Mouse (Mus musculus) brain, embryonic 14.5 days (tissue): ENCODE results near the gene Nrxn1. TPM values are rescaled to one million over a fixed set of nuclear protein-coding genes. Genes with fewer than 3 reads are reported as not detected.

Source experiments
- DNase-seq: peaks from one replicate; pipeline ENCODE4 v3.0.0-alpha.2; 2011; ENCODE audit warnings: low read depth
- CTCF ChIP-seq: fragments of 200-500 bp; IDR thresholded peaks from 2 replicates; pipeline ENCODE4 v1.5.1; 2012; ENCODE audit warnings: inconsistent platforms, mild to moderate bottlenecking, moderate library complexity, borderline replicate concordance; ENCODE audit not compliant: insufficient read depth, insufficient read length; ENCODE audit errors: extremely low read depth
- POLR2A ChIP-seq: fragments of 200-500 bp; IDR thresholded peaks from 2 replicates; pipeline ENCODE4 v1.6.1; 2012; ENCODE audit warnings: mild to moderate bottlenecking, inconsistent platforms, borderline replicate concordance; ENCODE audit not compliant: poor library complexity, insufficient read depth, insufficient read length, severe bottlenecking; ENCODE audit errors: extremely low read depth
- polyA plus RNA-seq: library from polyadenylated mRNA; depleted of rRNA; stranded (reverse); fragments of >200 nt; gene quantifications from 2 replicates; pipeline ENCODE4 v1.2.3, GENCODE M21; 2012

The Nrxn1 gene
- polyA plus RNA-seq, 1 experiment, result 123 TPM

DNA sequence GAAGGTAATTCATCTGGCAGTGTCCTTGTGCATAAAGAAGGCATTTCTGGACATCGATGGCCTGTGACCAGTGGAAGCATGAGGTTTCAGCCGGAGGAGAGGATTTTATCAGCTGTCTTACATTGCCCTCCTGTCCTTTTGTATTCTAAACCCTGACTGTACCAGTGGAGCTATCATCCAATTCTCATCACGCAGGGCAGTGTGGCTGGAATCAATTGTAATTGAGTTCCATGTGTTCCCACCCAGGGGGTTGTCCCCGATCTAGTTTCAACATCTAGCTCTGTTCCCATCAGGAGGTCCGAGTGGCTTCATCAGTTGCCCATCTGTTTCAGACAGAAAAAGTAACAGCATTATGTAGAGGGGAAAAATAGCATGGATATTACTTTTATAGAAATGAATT lies 1038.6 kb downstream of the Nrxn1 start:
- TF ChIP-seq CTCF (no peak), POLR2A (no peak)
- peak; percentile 75 for DNase-seq

DNA sequence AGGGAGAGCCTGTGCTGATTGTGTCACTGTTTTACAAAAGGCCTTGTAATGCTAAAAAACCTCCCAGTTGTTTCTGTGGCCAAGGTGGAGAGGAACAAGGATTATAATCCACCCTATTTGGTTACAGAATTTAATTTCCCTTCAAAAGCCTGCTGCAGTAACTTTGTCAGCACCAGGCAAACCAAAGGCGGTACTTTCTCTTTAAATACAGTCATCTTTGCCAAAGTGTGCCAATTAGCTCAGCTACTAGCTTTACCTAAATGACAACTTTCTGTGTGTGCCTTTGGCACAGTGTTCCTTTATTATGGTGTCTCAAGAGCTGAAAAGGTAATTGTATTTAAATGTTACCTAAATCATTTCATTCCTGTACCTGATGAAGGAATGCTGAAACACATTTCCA lies 1053.6 kb downstream of the Nrxn1 start:
- DNase-seq, result peak; percentile 51
- TF ChIP-seq POLR2A (no peak), CTCF (no peak)

DNA sequence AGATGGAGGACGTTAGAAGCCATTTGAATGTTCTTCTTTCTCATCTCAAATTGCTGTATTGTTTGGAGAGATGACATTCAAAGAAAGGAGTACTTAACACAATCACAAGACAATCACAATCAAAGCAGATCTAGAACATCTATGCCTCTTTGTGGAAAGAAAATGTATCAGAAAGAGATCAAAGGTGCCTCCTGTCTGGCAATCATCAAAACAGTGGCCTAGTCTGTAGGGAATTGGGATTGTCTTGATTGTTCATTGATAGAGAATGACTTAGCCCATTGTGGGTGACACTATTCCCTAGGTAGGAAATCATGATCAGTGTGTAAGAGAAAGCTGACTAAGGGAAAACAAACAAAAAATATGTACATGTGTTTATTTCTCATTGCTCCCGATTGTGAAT lies 1060.5 kb downstream of the Nrxn1 start:
- DNase-seq, result no peak
- no peak for TF ChIP-seq CTCF
- no peak for TF ChIP-seq POLR2A

DNA sequence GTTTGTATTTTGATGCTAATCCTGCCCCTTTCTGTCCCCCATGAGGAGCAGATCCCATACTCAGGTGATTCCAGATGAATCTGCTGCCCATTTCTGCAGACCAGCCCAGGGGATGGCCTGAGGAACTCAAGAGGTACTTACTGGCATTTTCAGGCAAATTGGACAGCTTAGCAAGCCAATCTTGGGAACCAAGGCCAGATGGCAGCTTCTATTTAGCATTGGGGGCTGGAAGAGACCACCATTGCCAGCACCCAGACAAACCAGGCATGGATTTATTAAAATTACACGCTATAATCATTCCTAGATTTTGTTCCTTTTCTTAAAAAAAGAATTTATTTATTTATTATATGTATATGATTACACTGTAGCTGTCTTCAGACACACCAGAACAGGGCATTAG lies 1076.2 kb downstream of the Nrxn1 start:
- TF ChIP-seq POLR2A (no peak), CTCF (no peak)
- peak; percentile 29 for DNase-seq

DNA sequence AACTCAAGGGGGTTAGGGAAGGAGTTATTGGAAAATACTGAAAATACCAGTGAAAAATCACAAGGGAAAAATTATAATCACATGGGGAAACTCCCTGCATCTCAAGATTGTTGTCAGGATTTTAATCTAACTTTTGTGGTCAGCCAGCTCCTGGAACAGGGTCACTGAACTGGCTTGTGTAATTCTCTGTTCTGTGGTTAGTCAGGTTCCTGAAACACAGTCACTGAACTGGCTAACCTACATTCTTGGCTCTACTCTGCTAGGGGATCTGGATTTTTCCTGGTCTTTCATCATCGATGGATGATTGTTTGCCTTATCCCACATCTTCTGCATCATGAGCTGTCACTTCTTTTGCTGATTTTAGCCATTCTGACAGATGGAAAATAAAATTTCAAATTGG lies 1081.1 kb downstream of the Nrxn1 start:
- no peak for DNase-seq
- TF ChIP-seq POLR2A (no peak), CTCF (no peak)

DNA sequence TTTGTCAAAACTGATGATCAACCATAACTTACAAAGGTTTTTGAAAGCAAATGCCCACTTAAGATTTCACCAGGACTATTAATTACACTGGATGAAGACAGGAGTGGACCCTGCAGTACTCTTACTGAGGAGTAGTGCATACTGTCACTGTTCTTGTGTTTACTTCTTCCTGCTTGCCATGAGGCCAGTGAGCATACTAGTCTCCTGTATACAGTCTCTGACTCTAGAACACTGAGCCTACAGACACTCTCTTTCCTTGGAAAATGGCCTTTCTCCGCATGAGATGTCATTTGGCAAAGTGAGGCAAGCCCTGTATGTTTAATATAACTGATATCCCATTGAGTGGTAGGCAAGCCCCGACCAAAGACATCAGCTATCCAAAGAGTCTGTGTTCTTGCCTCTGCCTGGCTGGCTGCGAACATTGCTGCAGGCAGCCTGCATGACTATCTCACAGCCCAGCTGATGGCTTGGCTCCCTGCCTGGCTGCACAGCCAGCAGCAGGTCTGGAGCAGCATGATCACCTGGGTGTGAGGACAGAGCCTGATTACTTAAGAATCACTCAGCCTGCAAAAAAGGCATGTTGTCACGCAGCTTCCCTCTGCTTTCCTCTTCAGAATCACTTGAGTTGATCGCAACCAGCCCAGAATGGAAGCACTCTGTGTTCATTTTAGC lies 1085.3 kb downstream of the Nrxn1 start:
- DNase-seq, result peak; percentile 80
- TF ChIP-seq POLR2A, result no peak
- TF ChIP-seq CTCF, result no peak

DNA sequence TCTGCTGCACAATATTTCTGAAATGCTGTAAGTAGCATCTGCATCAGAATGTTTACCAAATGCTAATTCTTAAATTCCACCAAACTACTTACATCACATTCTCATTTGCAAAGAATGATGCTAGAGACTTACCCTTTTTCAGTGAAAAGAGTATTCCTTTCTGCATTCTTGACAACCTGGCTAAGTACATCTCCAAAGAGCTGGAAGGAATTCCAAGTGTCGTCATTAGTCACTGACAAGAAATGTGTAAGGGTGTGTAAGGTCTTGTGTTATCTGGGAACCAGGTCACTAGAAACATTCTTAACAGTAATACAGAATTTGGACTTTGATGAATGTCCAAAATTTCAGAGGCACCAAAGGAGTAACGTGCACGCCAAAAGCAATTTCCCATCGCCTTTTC lies 1102.2 kb downstream of the Nrxn1 start:
- no peak for TF ChIP-seq POLR2A

More for the DNA sequence above, 1102.2 kb downstream of the Nrxn1 start:
- no peak for DNase-seq
